Mouse (Mus musculus) lung, embryonic 15.5 days (tissue): ENCODE results near the gene Olfr221. TPM values are rescaled to one million over a fixed set of nuclear protein-coding genes. Genes with fewer than 3 reads are reported as not detected.

Experiments
- ATAC-seq: fragments of 200-750 bp; cut with Nextera tagmentation; 2 replicates; pipeline ENCODE4 v1.8.0; 2017; ENCODE audit warnings: moderate number of reproducible peaks, borderline replicate concordance; ENCODE audit not compliant: low FRiP score, low TSS enrichment; ENCODE audit errors: extremely low read depth
- H3K27ac ChIP-seq: fragments of 300-500 bp; sonication (generic); 2 replicates; pipeline ENCODE4 v1.5.1; 2015; ENCODE audit warnings: moderate library complexity, mild to moderate bottlenecking, inconsistent platforms
- H3K27me3 ChIP-seq: fragments of 300-500 bp; sonication (generic); 2 replicates; pipeline ENCODE4 v1.6.1; 2015; ENCODE audit warnings: inconsistent platforms
- H3K36me3 ChIP-seq: fragments of 300-500 bp; sonication (generic); 2 replicates; pipeline ENCODE4 v1.6.1; 2015; ENCODE audit warnings: inconsistent platforms
- H3K4me1 ChIP-seq: fragments of 300-500 bp; sonication (generic); 2 replicates; pipeline ENCODE4 v1.6.1; 2015; ENCODE audit warnings: inconsistent platforms
- H3K4me2 ChIP-seq: fragments of 300-500 bp; sonication (generic); 2 replicates; pipeline ENCODE4 v1.6.1; 2015; ENCODE audit warnings: inconsistent platforms, mild to moderate bottlenecking, moderate library complexity
- H3K4me3 ChIP-seq: fragments of 300-500 bp; sonication (generic); 2 replicates; pipeline ENCODE4 v1.5.1; 2015; ENCODE audit warnings: mild to moderate bottlenecking, inconsistent platforms
- H3K9ac ChIP-seq: fragments of 300-500 bp; sonication (generic); 2 replicates; pipeline ENCODE4 v1.6.1; 2015; ENCODE audit warnings: inconsistent platforms
- H3K9me3 ChIP-seq: fragments of 300-500 bp; sonication (generic); 2 replicates; pipeline ENCODE4 v1.6.1; 2016; ENCODE audit warnings: inconsistent platforms
- WGBS: fragments of 180-500 bp; shearing (Covaris S2); methylation state at CpG from one replicate; pipeline ENCODE4 v1.1.7; 2015; 5-methylcytosine and 5-hydroxymethylcytosine counted together
- polyA plus RNA-seq: library from polyadenylated mRNA; unstranded; fragments of >200 nt; fragmentation: Nextera tagmentation; extraction: Ambion mirVana; gene quantifications from 2 replicates; pipeline ENCODE4 v1.2.1, GENCODE M21; 2015

Olfr221 gene
- polyA plus RNA-seq, 1 experiment from 2014 or later: not detected

DNA sequence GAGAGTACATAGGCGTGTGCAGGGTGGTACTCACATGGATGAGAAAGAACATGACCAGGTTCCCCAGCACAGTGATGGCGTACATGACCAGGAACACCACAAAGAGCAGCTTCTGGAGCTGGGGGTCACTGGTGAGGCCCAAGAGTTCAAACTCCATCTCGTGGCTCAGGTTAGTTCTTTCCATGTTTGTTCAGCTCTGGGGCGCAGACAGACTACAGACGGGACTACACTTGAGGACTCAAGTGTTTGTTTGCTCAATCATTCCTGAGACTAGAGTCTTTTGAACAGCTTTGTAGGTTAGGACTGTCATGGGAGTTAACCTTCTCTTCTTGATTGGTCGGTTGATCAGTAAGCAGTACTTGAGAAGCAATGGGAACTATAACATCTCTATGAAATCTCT, 6.3 kb downstream of the Olfr221 start:
- no peak for ATAC-seq
- H3K9me3 ChIP-seq: no peaks in the 10 kb centered on the region
- H3K27me3 ChIP-seq: no peaks in the 10 kb centered on the region
- 52% methylated on average over 6 of the region's 6 CpGs for WGBS
- no peaks in the 10 kb centered on the region for H3K4me1 ChIP-seq
- H3K9ac ChIP-seq: no peak overlapping the region
- H3K36me3 ChIP-seq: no peaks in the 10 kb centered on the region
- no peak overlapping the region for H3K27ac ChIP-seq
- H3K4me2 ChIP-seq: no peak overlapping the region
- no peak overlapping the region for H3K4me3 ChIP-seq

DNA sequence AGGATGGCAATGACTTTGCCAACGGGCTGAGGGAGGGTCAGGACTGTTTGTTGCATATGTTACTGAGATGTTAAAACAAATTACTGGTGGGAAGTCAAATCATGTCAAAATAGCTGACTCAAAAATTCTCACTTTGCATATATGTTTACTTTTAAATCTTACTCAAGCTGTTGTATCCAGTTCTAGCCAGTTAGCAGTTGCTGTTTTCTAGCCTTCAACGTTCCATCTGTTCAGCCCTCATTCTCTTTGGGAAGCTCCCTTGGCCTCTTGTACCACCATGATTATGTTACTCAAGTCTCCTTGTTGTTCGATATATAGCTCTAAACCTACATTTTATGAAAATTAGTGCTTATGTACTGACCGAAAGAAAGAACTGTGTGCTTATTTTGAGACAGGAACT, 15.9 kb downstream of the Olfr221 start:
- H3K4me2 ChIP-seq: no peak overlapping the region
- no peaks in the 10 kb centered on the region for H3K36me3 ChIP-seq
- no peak for ATAC-seq
- H3K4me1 ChIP-seq: peaks cover 17% of the 10 kb centered on the region
- H3K27ac ChIP-seq: no peak overlapping the region
- H3K9ac ChIP-seq: no peak overlapping the region
- no peak overlapping the region for H3K4me3 ChIP-seq
- 76% methylated on average over 4 of the region's 4 CpGs for WGBS
- no peaks in the 10 kb centered on the region for H3K9me3 ChIP-seq
- H3K27me3 ChIP-seq: no peaks in the 10 kb centered on the region

DNA sequence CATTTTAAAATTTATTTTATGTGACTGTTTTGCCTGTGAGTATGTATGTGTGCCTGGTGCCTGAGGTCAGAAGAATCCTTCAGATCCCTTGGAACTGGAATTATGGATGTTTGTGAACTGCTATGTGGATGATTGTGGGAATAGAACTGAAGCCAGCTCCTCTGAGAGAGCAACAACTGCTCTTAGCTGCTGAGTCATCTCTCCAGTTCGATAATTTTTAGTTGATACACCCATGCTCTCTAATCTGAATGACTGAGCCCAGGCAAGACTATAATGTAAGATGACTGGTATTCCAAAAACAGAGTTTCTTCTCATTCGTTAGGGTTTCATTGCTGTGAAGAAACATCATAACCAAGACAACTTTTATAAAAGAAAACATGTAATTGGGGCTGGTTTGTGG, 18.1 kb downstream of the Olfr221 start:
- ATAC-seq: no peak
- 76% methylated on average over 2 of the region's 2 CpGs for WGBS
- no peaks in the 10 kb centered on the region for H3K36me3 ChIP-seq
- H3K9ac ChIP-seq: no peak overlapping the region
- no peak overlapping the region for H3K4me3 ChIP-seq
- H3K4me1 ChIP-seq: peaks cover 24% of the 10 kb centered on the region
- no peak overlapping the region for H3K4me2 ChIP-seq
- H3K27ac ChIP-seq: no peak overlapping the region
- no peaks in the 10 kb centered on the region for H3K27me3 ChIP-seq
- H3K9me3 ChIP-seq: no peaks in the 10 kb centered on the region

DNA sequence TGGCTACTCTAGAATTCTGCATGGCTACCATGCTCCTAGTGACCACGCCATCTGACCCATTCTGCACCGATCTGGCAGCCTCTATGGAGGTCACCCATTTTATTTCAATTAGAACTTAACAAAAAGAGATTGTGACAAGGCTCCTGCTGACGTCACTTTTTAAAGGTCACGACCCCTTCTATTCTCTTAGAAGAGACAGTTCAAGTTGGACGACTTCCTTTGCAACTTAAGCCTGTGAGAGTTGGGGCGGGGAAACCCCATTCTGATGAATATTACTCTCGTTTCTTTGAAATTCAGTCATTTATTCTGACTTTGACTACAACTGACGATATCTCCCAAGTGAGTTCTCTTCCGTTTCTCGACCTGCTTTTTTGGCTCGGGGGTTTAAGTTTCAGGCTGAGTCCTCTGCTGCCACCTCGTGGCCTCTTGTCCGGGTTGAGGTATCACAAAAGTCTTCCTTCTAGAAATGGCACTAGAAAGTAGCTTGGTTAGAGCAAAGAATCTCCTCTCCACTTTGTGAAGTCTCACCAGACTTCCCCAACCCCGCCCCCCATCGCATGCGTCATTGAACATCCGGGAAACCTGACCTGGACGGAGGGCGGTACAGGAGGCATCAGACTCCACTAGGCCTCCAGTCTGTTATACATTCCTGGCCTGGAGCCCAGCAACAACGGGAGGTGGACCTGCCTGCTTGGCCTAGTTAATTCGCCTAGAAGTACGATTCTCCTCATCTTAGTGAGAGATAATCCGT, 19.4 kb downstream of the Olfr221 start:
- Histone ChIP-seq H3K9ac (peak overlapping the region; percentile 13; the same call in 1 of the 2 replicates), H3K27ac (peak overlapping the region; percentile 78), H3K4me2 (peak overlapping the region; percentile 61), H3K9me3 (no peaks in the 10 kb centered on the region), H3K36me3 (no peaks in the 10 kb centered on the region), H3K27me3 (no peaks in the 10 kb centered on the region), H3K4me3 (peak overlapping the region; percentile 34), H3K4me1 (peaks cover 34% of the 10 kb centered on the region)
- WGBS: 4% methylated on average over 23 of the region's 23 CpGs
- ATAC-seq: peak; percentile 40

DNA sequence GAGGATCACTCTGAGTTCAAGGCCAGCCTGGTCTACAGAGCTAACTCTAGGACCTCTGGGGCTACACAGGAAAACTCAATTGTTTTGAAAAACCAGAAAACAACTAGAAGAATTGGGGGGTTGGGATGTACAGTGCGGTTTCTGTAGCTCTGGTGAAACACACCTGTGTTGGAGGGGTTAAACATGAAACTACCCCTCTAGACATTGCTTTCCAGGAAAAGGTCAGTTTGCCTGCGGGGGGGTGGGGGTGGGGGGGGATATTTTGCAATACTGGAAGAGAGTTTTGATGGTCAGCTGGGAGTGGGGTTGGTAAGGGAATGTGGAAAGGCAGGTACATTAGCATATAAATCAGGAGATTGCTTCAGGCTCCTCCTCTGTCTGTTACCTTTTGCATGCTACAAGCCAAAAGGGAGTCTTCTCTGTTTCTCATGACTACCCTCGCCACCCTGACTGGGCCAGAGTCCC, 20.0 kb downstream of the Olfr221 start:
- H3K27me3 ChIP-seq: no peaks in the 10 kb centered on the region
- 0 out of 2 replicates have a peak overlapping the region, but pooled peaks have one; percentile 13 for H3K9ac ChIP-seq
- ATAC-seq: no peak
- H3K36me3 ChIP-seq: no peaks in the 10 kb centered on the region
- no peaks in the 10 kb centered on the region for H3K9me3 ChIP-seq
- 56% methylated on average over 3 of the region's 3 CpGs for WGBS
- peak overlapping the region; percentile 78 for H3K27ac ChIP-seq
- H3K4me3 ChIP-seq: peak overlapping the region; percentile 34; the same call in 1 of the 2 replicates
- H3K4me2 ChIP-seq: peak overlapping the region; percentile 61
- H3K4me1 ChIP-seq: peaks cover 34% of the 10 kb centered on the region

DNA sequence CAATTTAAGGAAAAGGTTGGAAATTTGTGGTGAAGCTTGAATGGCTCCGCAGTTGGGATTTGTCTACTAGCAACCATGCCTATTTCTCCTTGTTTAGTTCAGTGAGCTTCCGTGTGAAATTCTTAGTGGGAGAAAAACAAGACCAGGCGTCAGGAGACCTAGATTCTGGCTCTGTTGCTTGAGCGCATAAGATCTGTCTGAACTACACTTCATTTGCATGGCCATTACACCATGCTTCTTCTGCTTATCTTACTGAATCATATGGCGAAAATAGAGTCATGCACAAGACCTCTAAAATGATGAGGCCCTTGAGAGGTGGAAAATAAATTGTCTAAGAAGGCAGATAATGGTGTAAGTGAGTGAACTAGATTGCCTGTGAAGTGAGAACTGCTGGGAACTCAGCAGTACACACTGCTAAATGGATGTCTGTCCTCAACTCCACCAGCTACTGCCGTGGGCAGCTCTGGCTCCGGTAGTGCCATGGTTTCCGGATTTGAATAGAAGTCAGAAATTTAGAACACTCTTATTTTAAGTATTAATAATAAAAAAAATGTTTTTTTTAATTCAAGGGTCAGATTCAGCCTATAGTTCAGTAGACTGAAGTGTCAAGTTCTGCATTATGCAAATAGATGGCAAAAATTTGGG, 20.6 kb downstream of the Olfr221 start:
- 86% methylated on average over 8 of the region's 8 CpGs for WGBS
- Histone ChIP-seq H3K27me3 (no peaks in the 10 kb centered on the region), H3K9me3 (no peaks in the 10 kb centered on the region), H3K4me3 (no peak overlapping the region), H3K36me3 (no peaks in the 10 kb centered on the region), H3K27ac (peak overlapping the region; percentile 99; the same call in 1 of the 2 replicates), H3K4me2 (no peak overlapping the region), H3K9ac (no peak overlapping the region), H3K4me1 (peaks cover 35% of the 10 kb centered on the region)
- ATAC-seq: no peak

DNA sequence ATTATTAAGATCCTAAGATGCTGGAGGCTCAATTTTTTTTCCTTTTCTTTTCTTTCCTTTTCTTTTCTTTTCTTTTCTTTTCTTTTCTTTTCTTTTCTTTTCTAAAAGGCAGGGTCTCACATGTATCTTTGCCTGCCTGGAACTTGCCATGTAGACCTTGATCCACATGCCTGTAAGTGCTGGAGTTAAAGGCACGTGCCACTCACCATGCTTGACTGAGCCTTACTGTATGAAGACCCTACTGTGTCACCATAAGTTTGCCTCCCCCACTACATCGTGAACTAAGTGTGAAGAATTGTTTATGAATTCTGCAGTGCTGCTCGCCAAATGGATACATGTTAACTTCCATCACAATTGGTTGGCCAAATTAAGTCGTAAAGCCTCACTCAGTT, 21.1 kb downstream of the Olfr221 start:
- Histone ChIP-seq H3K27ac (peak overlapping the region; percentile 99), H3K36me3 (no peaks in the 10 kb centered on the region), H3K27me3 (no peaks in the 10 kb centered on the region), H3K4me1 (peaks cover 40% of the 10 kb centered on the region), H3K4me3 (peak overlapping the region; percentile 60), H3K9me3 (no peaks in the 10 kb centered on the region), H3K9ac (no peak overlapping the region), H3K4me2 (peak overlapping the region; percentile 67)
- no peak for ATAC-seq
- WGBS: 51% methylated on average over 4 of the region's 4 CpGs

DNA sequence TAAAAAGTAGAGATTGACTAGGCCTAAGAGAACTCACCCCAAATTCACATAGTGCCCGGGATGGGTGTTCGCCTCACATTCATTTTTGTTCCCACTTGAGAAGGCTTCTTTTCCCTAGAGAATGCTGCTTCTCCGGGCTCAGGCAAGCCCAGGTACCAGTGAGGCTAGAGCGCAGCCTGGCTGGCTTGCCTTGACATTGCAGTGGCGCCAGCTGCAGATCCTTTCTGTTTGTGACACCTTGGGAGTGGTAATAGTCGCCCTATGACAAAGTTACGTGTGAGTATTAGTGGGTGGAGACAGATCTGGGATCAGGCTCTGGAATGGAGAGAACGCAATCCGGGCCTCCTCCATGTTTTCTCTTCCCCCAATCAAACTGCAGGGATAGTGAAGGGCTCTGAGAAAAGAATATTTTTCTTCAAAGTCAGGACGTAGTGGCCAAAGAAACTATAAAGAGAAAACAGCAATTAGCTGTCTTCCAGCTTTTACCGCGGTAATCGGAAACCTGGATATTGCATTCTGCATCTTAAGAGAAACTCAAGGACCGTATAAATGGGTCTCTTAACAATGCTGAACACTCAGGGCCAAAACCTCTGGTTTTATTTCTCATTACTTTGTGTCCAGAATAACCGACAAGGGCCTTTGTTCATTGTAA, 21.6 kb downstream of the Olfr221 start, which contains the start of gene Zfp219:
Gene Zfp219, minus strand, starts transcription at position 248 of the 652 bp plus-strand sequence.
- Histone ChIP-seq H3K4me1 (peaks cover 45% of the 10 kb centered on the region), H3K9me3 (no peaks in the 10 kb centered on the region), H3K27me3 (no peaks in the 10 kb centered on the region), H3K36me3 (no peaks in the 10 kb centered on the region), H3K4me2 (peak within 1 kb of the TSS; percentile 67), H3K27ac (peak within 1 kb of the TSS; percentile 99), H3K4me3 (peak within 1 kb of the TSS; percentile 60), H3K9ac (peak within 1 kb of the TSS; percentile 87)
- WGBS: 4% methylated on average over 15 of the region's 15 CpGs
- ATAC-seq: peak; percentile 60

DNA sequence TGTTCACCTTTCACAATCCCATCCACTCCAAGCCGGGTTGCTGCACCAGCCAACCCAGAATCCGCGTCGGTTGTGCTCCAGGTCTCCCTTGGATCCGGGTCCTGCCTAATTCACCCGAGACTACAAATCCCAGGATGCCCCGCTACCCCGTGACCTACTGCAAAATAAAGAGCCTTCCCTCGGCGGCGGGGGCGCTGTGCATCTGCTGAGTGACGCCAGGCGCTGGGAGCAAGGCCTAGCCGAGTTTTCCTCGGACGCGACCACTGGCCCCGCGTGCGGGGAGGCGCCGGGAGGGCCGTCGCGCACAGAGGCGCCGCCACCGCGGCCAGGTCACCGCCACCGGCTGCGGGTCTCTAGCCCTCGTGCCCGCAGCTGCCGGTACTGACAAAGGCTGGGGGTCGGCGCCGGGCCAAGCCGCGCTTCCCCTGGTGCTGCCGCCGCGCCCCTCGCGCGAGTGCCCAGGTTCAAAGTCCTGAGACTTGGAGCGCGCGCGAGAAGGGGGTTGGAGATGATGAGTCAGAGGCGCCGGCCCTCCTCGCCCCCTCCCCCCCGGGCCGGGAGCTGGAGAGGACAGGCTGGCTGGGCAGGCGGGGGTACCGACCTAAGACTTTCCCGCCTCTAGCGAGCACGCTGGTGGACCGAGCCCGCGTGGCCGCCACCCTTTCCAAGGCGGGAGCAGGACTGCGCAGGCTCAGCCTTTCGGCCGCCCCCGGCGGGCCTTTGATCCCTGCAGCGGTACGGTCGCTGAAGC, 22.5 kb downstream of the Olfr221 start:
- no peaks in the 10 kb centered on the region for H3K36me3 ChIP-seq
- peak; percentile 90 for ATAC-seq
- WGBS: 1% methylated on average over 71 of the region's 74 CpGs
- no peaks in the 10 kb centered on the region for H3K27me3 ChIP-seq
- no peaks in the 10 kb centered on the region for H3K9me3 ChIP-seq
- H3K9ac ChIP-seq: peak overlapping the region; percentile 87
- H3K4me2 ChIP-seq: peak overlapping the region; percentile 67
- peak overlapping the region; percentile 99 for H3K27ac ChIP-seq
- H3K4me1 ChIP-seq: peaks cover 51% of the 10 kb centered on the region
- peak overlapping the region; percentile 60 for H3K4me3 ChIP-seq

DNA sequence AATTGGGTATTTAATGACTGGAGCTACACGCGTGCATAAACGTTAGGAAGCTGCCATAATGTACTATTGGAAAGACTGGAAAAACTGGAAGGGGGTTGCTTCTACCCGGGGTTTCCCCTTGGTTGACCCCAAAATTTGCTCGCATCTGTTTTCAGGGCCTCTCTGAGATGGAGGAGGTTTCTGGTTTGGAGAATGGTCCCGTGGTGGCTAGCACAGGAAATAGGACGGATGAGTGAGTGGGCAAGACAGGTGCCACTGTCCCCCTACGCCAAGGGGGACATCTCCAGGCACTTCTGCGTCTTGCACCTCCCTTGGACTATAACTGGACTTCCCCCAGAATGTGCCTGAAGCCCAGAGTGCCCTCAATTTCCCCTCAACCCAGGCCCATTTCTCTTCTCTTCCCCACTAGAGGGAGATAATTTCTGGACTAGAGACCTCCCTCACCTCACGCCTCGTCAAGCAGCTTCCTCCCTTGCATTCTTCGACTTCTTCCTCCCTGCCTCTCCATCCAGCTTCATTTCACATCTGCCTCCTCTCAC, 23.1 kb downstream of the Olfr221 start:
- Histone ChIP-seq H3K36me3 (no peaks in the 10 kb centered on the region), H3K9me3 (no peaks in the 10 kb centered on the region), H3K9ac (peak overlapping the region; percentile 87), H3K4me3 (peak overlapping the region; percentile 60), H3K27ac (peak overlapping the region; percentile 99), H3K4me1 (peaks cover 51% of the 10 kb centered on the region), H3K27me3 (no peaks in the 10 kb centered on the region), H3K4me2 (peak overlapping the region; percentile 67)
- WGBS: 20% methylated on average over 12 of the region's 12 CpGs
- no peak for ATAC-seq
